Mouse (Mus musculus): ENCODE measurements at regions not wholly inside any gene's neighbourhood (a gene's known extent, or its start where the extent isn't known, plus 50 kb on each side); places are given as distances from the start of the nearest gene placed in this dataset.

- WGBS, result 86% methylated on average over 6 of the region's 6 CpGs
- H3K9me3 ChIP-seq (replicated peaks), result no peaks in the 10 kb centered on the region
- no peaks in the 10 kb centered on the region for H3K36me3 ChIP-seq
- H3K4me3 ChIP-seq (replicated peaks), result no peak overlapping the region
- H3K27me3 ChIP-seq (replicated peaks), result no peaks in the 10 kb centered on the region
- no peak overlapping the region for H3K9ac ChIP-seq (replicated peaks)
- no peaks in the 10 kb centered on the region for H3K4me1 ChIP-seq
- no peak for ATAC-seq (ENCODE audit: low FRiP score)
- no peak overlapping the region for H3K4me2 ChIP-seq
- H3K27ac ChIP-seq (replicated peaks), result no peak overlapping the region
Observed at GRCm38 (mm10) chr11:64746146-64746545, 232.7 kb upstream of the Elac2 start.

- H3K9me3 ChIP-seq (replicated peaks), result no peaks in the 10 kb centered on the region
- ATAC-seq (ENCODE audit: low FRiP score), result no peak
- no peak overlapping the region for H3K4me2 ChIP-seq
- no peaks in the 10 kb centered on the region for H3K27me3 ChIP-seq (replicated peaks)
- H3K4me1 ChIP-seq, result no peaks in the 10 kb centered on the region
- 67% methylated on average over 9 of the region's 9 CpGs for WGBS
- no peak overlapping the region for H3K9ac ChIP-seq (replicated peaks)
- H3K36me3 ChIP-seq, result no peaks in the 10 kb centered on the region
- no peak overlapping the region for H3K4me3 ChIP-seq (replicated peaks)
- H3K27ac ChIP-seq (replicated peaks), result no peak overlapping the region
Observed at GRCm38 (mm10) chr11:64749976-64750375, 228.9 kb upstream of the Elac2 start.

GRCm38 (mm10) chr11:64752299-64752698, 226.5 kb upstream of the Elac2 start:
- Histone ChIP-seq H3K4me3 (replicated peaks) (no peak overlapping the region), H3K9me3 (replicated peaks) (no peaks in the 10 kb centered on the region), H3K27me3 (replicated peaks) (no peaks in the 10 kb centered on the region), H3K9ac (replicated peaks) (no peak overlapping the region), H3K36me3 (no peaks in the 10 kb centered on the region), H3K4me2 (no peak overlapping the region), H3K27ac (replicated peaks) (no peak overlapping the region), H3K4me1 (no peaks in the 10 kb centered on the region)
- no peak for ATAC-seq (ENCODE audit: low FRiP score)
- WGBS, result 62% methylated on average over 3 of the region's 3 CpGs

- Histone ChIP-seq H3K4me3 (replicated peaks) (no peak overlapping the region), H3K4me2 (no peak overlapping the region), H3K36me3 (no peaks in the 10 kb centered on the region), H3K4me1 (no peaks in the 10 kb centered on the region), H3K9ac (replicated peaks) (no peak overlapping the region), H3K27me3 (replicated peaks) (no peaks in the 10 kb centered on the region), H3K27ac (replicated peaks) (no peak overlapping the region), H3K9me3 (replicated peaks) (no peaks in the 10 kb centered on the region)
- 40% methylated on average over 7 of the region's 7 CpGs for WGBS
- no peak for ATAC-seq (ENCODE audit: low FRiP score)
Observed at GRCm38 (mm10) chr11:64752816-64753215, 226.0 kb upstream of the Elac2 start.

- H3K27me3 ChIP-seq (replicated peaks), result no peaks in the 10 kb centered on the region
- H3K9me3 ChIP-seq (replicated peaks), result no peaks in the 10 kb centered on the region
- WGBS, result 67% methylated on average over 5 of the region's 5 CpGs
- H3K4me3 ChIP-seq (replicated peaks), result no peak overlapping the region
- ATAC-seq (ENCODE audit: low FRiP score), result no peak
- no peak overlapping the region for H3K4me2 ChIP-seq
- H3K9ac ChIP-seq (replicated peaks), result no peak overlapping the region
- no peak overlapping the region for H3K27ac ChIP-seq (replicated peaks)
- H3K4me1 ChIP-seq, result no peaks in the 10 kb centered on the region
- H3K36me3 ChIP-seq, result no peaks in the 10 kb centered on the region
Observed at GRCm38 (mm10) chr11:64754076-64754475, 224.8 kb upstream of the Elac2 start.

GRCm38 (mm10) chr11:64755563-64755962, 223.3 kb upstream of the Elac2 start:
- Histone ChIP-seq H3K4me3 (replicated peaks) (no peak overlapping the region), H3K27ac (replicated peaks) (no peak overlapping the region), H3K9me3 (replicated peaks) (no peaks in the 10 kb centered on the region), H3K9ac (replicated peaks) (no peak overlapping the region), H3K4me2 (no peak overlapping the region), H3K4me1 (no peaks in the 10 kb centered on the region), H3K36me3 (no peaks in the 10 kb centered on the region), H3K27me3 (replicated peaks) (no peaks in the 10 kb centered on the region)
- ATAC-seq (ENCODE audit: low FRiP score), result no peak
- 100% methylated on average over 1 of the region's 1 CpGs for WGBS

- Histone ChIP-seq H3K9me3 (replicated peaks) (no peaks in the 10 kb centered on the region), H3K27ac (replicated peaks) (no peak overlapping the region), H3K4me1 (no peaks in the 10 kb centered on the region), H3K4me3 (replicated peaks) (no peak overlapping the region), H3K36me3 (no peaks in the 10 kb centered on the region), H3K27me3 (replicated peaks) (no peaks in the 10 kb centered on the region), H3K9ac (replicated peaks) (no peak overlapping the region), H3K4me2 (no peak overlapping the region)
- ATAC-seq (ENCODE audit: low FRiP score), result no peak
- WGBS, result 96% methylated on average over 3 of the region's 3 CpGs
Observed at GRCm38 (mm10) chr11:64760626-64761025, 218.2 kb upstream of the Elac2 start.

- Histone ChIP-seq H3K27me3 (replicated peaks) (no peaks in the 10 kb centered on the region), H3K9me3 (replicated peaks) (no peaks in the 10 kb centered on the region), H3K9ac (replicated peaks) (no peak overlapping the region), H3K4me3 (replicated peaks) (no peak overlapping the region), H3K36me3 (no peaks in the 10 kb centered on the region), H3K27ac (replicated peaks) (no peak overlapping the region), H3K4me1 (no peaks in the 10 kb centered on the region), H3K4me2 (no peak overlapping the region)
- ATAC-seq (ENCODE audit: low FRiP score), result no peak
- WGBS, result 72% methylated on average over 3 of the region's 3 CpGs
Observed at GRCm38 (mm10) chr11:64762755-64763154, 216.1 kb upstream of the Elac2 start.

GRCm38 (mm10) chr11:64764056-64764455, 214.8 kb upstream of the Elac2 start:
- 22% methylated on average over 6 of the region's 6 CpGs for WGBS

GRCm38 (mm10) chr11:64776691-64777090, 202.1 kb upstream of the Elac2 start:
- no peaks in the 10 kb centered on the region for H3K36me3 ChIP-seq
- H3K4me3 ChIP-seq (replicated peaks), result no peak overlapping the region
- H3K9me3 ChIP-seq (replicated peaks), result no peaks in the 10 kb centered on the region
- H3K4me1 ChIP-seq, result no peaks in the 10 kb centered on the region
- H3K27me3 ChIP-seq (replicated peaks), result no peaks in the 10 kb centered on the region
- H3K9ac ChIP-seq (replicated peaks), result no peak overlapping the region
- H3K4me2 ChIP-seq, result no peak overlapping the region
- no peak for ATAC-seq (ENCODE audit: low FRiP score)
- no peak overlapping the region for H3K27ac ChIP-seq (replicated peaks)
- 91% methylated on average over 5 of the region's 5 CpGs for WGBS

More at GRCm38 (mm10) chr11:64764056-64764455, 214.8 kb upstream of the Elac2 start:
- no peak for ATAC-seq (ENCODE audit: low FRiP score)
- Histone ChIP-seq H3K36me3 (no peaks in the 10 kb centered on the region), H3K27ac (replicated peaks) (no peak overlapping the region), H3K4me2 (no peak overlapping the region), H3K9me3 (replicated peaks) (no peaks in the 10 kb centered on the region), H3K27me3 (replicated peaks) (no peaks in the 10 kb centered on the region), H3K4me3 (replicated peaks) (no peak overlapping the region), H3K4me1 (no peaks in the 10 kb centered on the region), H3K9ac (replicated peaks) (no peak overlapping the region)

GRCm38 (mm10) chr11:64800246-64801121, 178.4 kb upstream of the Elac2 start:
- no peak overlapping the region for H3K4me3 ChIP-seq (replicated peaks)
- ATAC-seq (ENCODE audit: low FRiP score), result no peak
- H3K4me1 ChIP-seq, result peaks cover 14% of the 10 kb centered on the region
- no peaks in the 10 kb centered on the region for H3K27me3 ChIP-seq (replicated peaks)
- 34% methylated on average over 21 of the region's 21 CpGs for WGBS
- H3K9ac ChIP-seq (replicated peaks), result 0 out of 2 replicates have a peak overlapping the region, but pooled peaks have one; percentile 30
- H3K9me3 ChIP-seq (replicated peaks), result no peaks in the 10 kb centered on the region
- H3K4me2 ChIP-seq, result peak overlapping the region; percentile 19
- H3K27ac ChIP-seq (replicated peaks), result no peak overlapping the region
- H3K36me3 ChIP-seq, result no peaks in the 10 kb centered on the region

- no peak overlapping the region for H3K27ac ChIP-seq (replicated peaks)
- no peak overlapping the region for H3K9ac ChIP-seq (replicated peaks)
- H3K36me3 ChIP-seq, result no peaks in the 10 kb centered on the region
- H3K4me2 ChIP-seq, result no peak overlapping the region
- no peaks in the 10 kb centered on the region for H3K27me3 ChIP-seq (replicated peaks)
- H3K4me1 ChIP-seq, result peaks cover 14% of the 10 kb centered on the region
- 32% methylated on average over 10 of the region's 10 CpGs for WGBS
- ATAC-seq (ENCODE audit: low FRiP score), result no peak
- H3K9me3 ChIP-seq (replicated peaks), result no peaks in the 10 kb centered on the region
- H3K4me3 ChIP-seq (replicated peaks), result no peak overlapping the region
Observed at GRCm38 (mm10) chr11:64801351-64801750, 177.5 kb upstream of the Elac2 start.
